Mouse (Mus musculus) heart, embryonic 11.5 days (tissue): ENCODE data around the gene Lpar5. TPM values are rescaled to one million over a fixed set of nuclear protein-coding genes. Genes with fewer than 3 reads are reported as not detected.

Experiments
- ATAC-seq: fragments of 200-750 bp; cut with Nextera tagmentation; replicated peaks from 2 replicates; pipeline ENCODE4 v1.8.0; 2017; ENCODE audit warnings: moderate library complexity; ENCODE audit not compliant: insufficient number of reproducible peaks, low FRiP score, low TSS enrichment
- H3K27ac ChIP-seq: fragments of 300-500 bp; sonication (generic); 2 replicates; pipeline ENCODE4 v1.5.1; 2014; ENCODE audit warnings: mild to moderate bottlenecking, low read depth, low read length
- H3K27me3 ChIP-seq: fragments of 300-500 bp; sonication (generic); 2 replicates; pipeline ENCODE4 v1.6.1; 2014; ENCODE audit warnings: mild to moderate bottlenecking, low read length, mixed read lengths; ENCODE audit not compliant: control insufficient read depth, insufficient read depth
- H3K36me3 ChIP-seq: fragments of 300-500 bp; sonication (generic); 2 replicates; pipeline ENCODE4 v1.6.1; 2014; ENCODE audit warnings: mild to moderate bottlenecking, low read length, moderate library complexity, mixed read lengths; ENCODE audit not compliant: control insufficient read depth, insufficient read depth
- H3K4me1 ChIP-seq: fragments of 300-500 bp; sonication (generic); 2 replicates; pipeline ENCODE4 v1.6.1; 2014; ENCODE audit warnings: low read length; ENCODE audit not compliant: control insufficient read depth, insufficient read depth
- H3K4me2 ChIP-seq: fragments of 300-500 bp; sonication (generic); 2 replicates; pipeline ENCODE4 v1.6.1; 2014; ENCODE audit warnings: mild to moderate bottlenecking, moderate library complexity
- H3K4me3 ChIP-seq: fragments of 300-500 bp; sonication (generic); 2 replicates; pipeline ENCODE4 v1.5.1; 2014; ENCODE audit warnings: low read depth, low read length
- H3K9ac ChIP-seq: fragments of 300-500 bp; sonication (generic); 2 replicates; pipeline ENCODE4 v1.6.1; 2014; ENCODE audit warnings: mild to moderate bottlenecking, low read depth, low read length, moderate library complexity
- H3K9me3 ChIP-seq: fragments of 300-500 bp; sonication (generic); replicated peaks from 2 replicates; pipeline ENCODE4 v1.6.1; 2016; ENCODE audit warnings: low read length; ENCODE audit not compliant: control insufficient read depth
- WGBS: fragments of 180-500 bp; shearing (Covaris S2); extraction: QIAGEN DNeasy Blood & Tissue Kit; methylation state at CpG from one replicate; pipeline ENCODE4 v1.1.7; 2014; ENCODE audit not compliant: insufficient replicate concordance; 5-methylcytosine and 5-hydroxymethylcytosine counted together
- polyA plus RNA-seq: library from polyadenylated mRNA; unstranded; fragments of >200 nt; fragmentation: Nextera tagmentation; extraction: Ambion mirVana; gene quantifications from 2 replicates; pipeline ENCODE4 v1.2.1, GENCODE M21; 2014

Gene Lpar5
- polyA plus RNA-seq, 1 experiment from 2014 or later: 0.27 TPM

GRCm38 (mm10) chr6:125097346-125097689, 29.6 kb downstream of the Lpar5 start:
- Histone ChIP-seq H3K4me1 (peaks cover 31% of the 10 kb centered on the region), H3K4me3 (peak overlapping the region; percentile 99), H3K9ac (peak overlapping the region; percentile 98), H3K27me3 (no peaks in the 10 kb centered on the region), H3K4me2 (peak overlapping the region; percentile 98), H3K9me3 (no peaks in the 10 kb centered on the region), H3K36me3 (peaks cover 19% of the 10 kb centered on the region), H3K27ac (peak overlapping the region; percentile 97)
- WGBS: 2% methylated on average over 12 of the region's 12 CpGs
- ATAC-seq: 0 out of 2 replicates have a peak, but pooled peaks have one; percentile 5

GRCm38 (mm10) chr6:125097951-125098350, 30.2 kb downstream of the Lpar5 start:
- H3K4me1 ChIP-seq: peaks cover 31% of the 10 kb centered on the region
- WGBS: 44% methylated on average over 8 of the region's 8 CpGs
- H3K9me3 ChIP-seq: no peaks in the 10 kb centered on the region
- no peak for ATAC-seq
- no peaks in the 10 kb centered on the region for H3K27me3 ChIP-seq
- H3K4me3 ChIP-seq: peak overlapping the region; percentile 99
- H3K4me2 ChIP-seq: peak overlapping the region; percentile 98
- peaks cover 25% of the 10 kb centered on the region for H3K36me3 ChIP-seq
- peak overlapping the region; percentile 98 for H3K9ac ChIP-seq
- no peak overlapping the region for H3K27ac ChIP-seq

- WGBS: 55% methylated on average over 3 of the region's 3 CpGs
- Histone ChIP-seq H3K9me3 (no peaks in the 10 kb centered on the region), H3K9ac (peak overlapping the region; percentile 98), H3K4me2 (peak overlapping the region; percentile 98), H3K4me3 (peak overlapping the region; percentile 99), H3K4me1 (peaks cover 31% of the 10 kb centered on the region), H3K36me3 (peaks cover 27% of the 10 kb centered on the region), H3K27me3 (no peaks in the 10 kb centered on the region), H3K27ac (no peak overlapping the region)
- no peak for ATAC-seq
Observed at GRCm38 (mm10) chr6:125098513-125098912, 30.8 kb downstream of the Lpar5 start.

GRCm38 (mm10) chr6:125099421-125099971, 31.8 kb downstream of the Lpar5 start:
- Histone ChIP-seq H3K27me3 (no peaks in the 10 kb centered on the region), H3K36me3 (peaks cover 33% of the 10 kb centered on the region), H3K9ac (peak overlapping the region; percentile 47), H3K4me1 (peaks cover 31% of the 10 kb centered on the region), H3K27ac (no peak overlapping the region), H3K9me3 (no peaks in the 10 kb centered on the region), H3K4me3 (peak overlapping the region; percentile 14; the same call in 1 of the 2 replicates), H3K4me2 (peak overlapping the region; percentile 98)
- 50% methylated on average over 5 of the region's 5 CpGs for WGBS
- no peak for ATAC-seq

GRCm38 (mm10) chr6:125101444-125101843, 33.7 kb downstream of the Lpar5 start:
- no peak for ATAC-seq
- Histone ChIP-seq H3K4me2 (no peak overlapping the region), H3K27me3 (no peaks in the 10 kb centered on the region), H3K9ac (no peak overlapping the region), H3K4me1 (peaks cover 31% of the 10 kb centered on the region), H3K9me3 (no peaks in the 10 kb centered on the region), H3K4me3 (no peak overlapping the region), H3K27ac (no peak overlapping the region; the same call in 1 of the 2 replicates), H3K36me3 (peaks cover 50% of the 10 kb centered on the region)
- 69% methylated on average over 9 of the region's 9 CpGs for WGBS

- Histone ChIP-seq H3K27ac (no peak overlapping the region), H3K27me3 (no peaks in the 10 kb centered on the region), H3K4me3 (no peak overlapping the region), H3K4me2 (no peak overlapping the region; the same call in 1 of the 2 replicates), H3K4me1 (peaks cover 12% of the 10 kb centered on the region), H3K9ac (no peak overlapping the region), H3K9me3 (no peaks in the 10 kb centered on the region), H3K36me3 (peaks cover 78% of the 10 kb centered on the region)
- WGBS: 52% methylated on average over 4 of the region's 4 CpGs
- ATAC-seq: 0 out of 2 replicates have a peak, but pooled peaks have one; percentile 66
Observed at GRCm38 (mm10) chr6:125104223-125104622, 36.5 kb downstream of the Lpar5 start.

GRCm38 (mm10) chr6:125107705-125108104, 40.0 kb downstream of the Lpar5 start:
- no peaks in the 10 kb centered on the region for H3K4me1 ChIP-seq
- H3K9me3 ChIP-seq: no peaks in the 10 kb centered on the region
- peaks cover 88% of the 10 kb centered on the region for H3K36me3 ChIP-seq
- WGBS: 91% methylated on average over 2 of the region's 2 CpGs
- H3K9ac ChIP-seq: no peak overlapping the region
- H3K27me3 ChIP-seq: no peaks in the 10 kb centered on the region
- no peak overlapping the region for H3K4me2 ChIP-seq
- H3K27ac ChIP-seq: no peak overlapping the region
- no peak overlapping the region for H3K4me3 ChIP-seq
- ATAC-seq: no peak

- Histone ChIP-seq H3K4me2 (no peak overlapping the region), H3K9me3 (no peaks in the 10 kb centered on the region), H3K4me3 (no peak overlapping the region), H3K36me3 (peaks cover 95% of the 10 kb centered on the region), H3K27ac (no peak overlapping the region), H3K9ac (no peak overlapping the region), H3K27me3 (no peaks in the 10 kb centered on the region), H3K4me1 (no peaks in the 10 kb centered on the region)
- ATAC-seq: no peak
- WGBS: 87% methylated on average over 14 of the region's 14 CpGs
Observed at GRCm38 (mm10) chr6:125109371-125109770, 41.7 kb downstream of the Lpar5 start.

- WGBS: 91% methylated on average over 7 of the region's 7 CpGs
- H3K27ac ChIP-seq: no peak overlapping the region
- H3K9ac ChIP-seq: no peak overlapping the region
- no peak for ATAC-seq
- no peaks in the 10 kb centered on the region for H3K9me3 ChIP-seq
- H3K27me3 ChIP-seq: no peaks in the 10 kb centered on the region
- peaks cover 92% of the 10 kb centered on the region for H3K36me3 ChIP-seq
- H3K4me1 ChIP-seq: no peaks in the 10 kb centered on the region
- H3K4me3 ChIP-seq: no peak overlapping the region
- no peak overlapping the region for H3K4me2 ChIP-seq
Observed at GRCm38 (mm10) chr6:125110927-125111326, 43.2 kb downstream of the Lpar5 start.
